Mouse (Mus musculus) kidney, adult 2 months (tissue): ENCODE results near the gene Efcab8. TPM values are rescaled to one million over a fixed set of nuclear protein-coding genes. Genes with fewer than 3 reads are reported as not detected.

Experiments used
- DNase-seq: peaks from one replicate; pipeline ENCODE4 v3.0.0; 2021
- H3K27ac ChIP-seq: fragments of 200-500 bp; 2 replicates; pipeline ENCODE4 v1.5.1; 2012; ENCODE audit warnings: low read depth, low read length, control low read depth, inconsistent platforms; ENCODE audit not compliant: insufficient read depth
- H3K27me3 ChIP-seq: fragments of 200-500 bp; replicated peaks from 2 replicates; pipeline ENCODE4 v1.6.1; 2012; ENCODE audit warnings: mild to moderate bottlenecking, moderate library complexity, low read length, inconsistent platforms; ENCODE audit not compliant: control insufficient read depth, insufficient read depth
- H3K36me3 ChIP-seq: fragments of 200-500 bp; 2 replicates; pipeline ENCODE4 v1.6.1; 2012; ENCODE audit warnings: mild to moderate bottlenecking, moderate library complexity, low read length, inconsistent platforms; ENCODE audit not compliant: control insufficient read depth, insufficient read depth
- H3K4me1 ChIP-seq: fragments of 200-500 bp; 2 replicates; pipeline ENCODE4 v1.6.1; 2011; ENCODE audit warnings: low read length; ENCODE audit not compliant: control insufficient read depth, insufficient read depth
- H3K4me3 ChIP-seq: fragments of 200-500 bp; 2 replicates; pipeline ENCODE4 v1.5.1; 2011; ENCODE audit warnings: mild to moderate bottlenecking, low read depth, low read length, control low read depth; ENCODE audit not compliant: insufficient read depth
- CTCF ChIP-seq: fragments of 200-500 bp; conservative IDR thresholded peaks from 2 replicates; pipeline ENCODE4 v1.5.1; 2011; ENCODE audit warnings: low read depth, mild to moderate bottlenecking, control low read depth, low read length, moderate library complexity, mixed read lengths; ENCODE audit not compliant: insufficient read depth, insufficient read length
- POLR2A ChIP-seq: fragments of 200-500 bp; IDR thresholded peaks from one replicate; pipeline ENCODE4 v1.6.1; 2011; ENCODE audit warnings: low read depth, low read length, control low read depth
- WGBS: fragments of 180-500 bp; shearing (Covaris S2); methylation state at CpG from one replicate; pipeline ENCODE4 v1.1.7; 2018; 5-methylcytosine and 5-hydroxymethylcytosine counted together
- polyA plus RNA-seq: library from polyadenylated mRNA; depleted of rRNA; stranded (reverse); fragments of >200 nt; gene quantifications from 2 replicates; pipeline ENCODE4 v1.2.3, GENCODE M21; 2012; rRNA removed

Efcab8 gene
- polyA plus RNA-seq, 1 experiment, result 0.20 TPM

GRCm38 (mm10) chr2:153853544-153853943 is 73.8 kb downstream of the Efcab8 start:
- WGBS, result 30% methylated on average over 5 of the region's 5 CpGs
- TF ChIP-seq CTCF, result no peak
- TF ChIP-seq POLR2A, result no peak
- DNase-seq, result no peak
- no peaks in the 10 kb centered on the region for H3K4me1 ChIP-seq
- H3K36me3 ChIP-seq, result no peaks in the 10 kb centered on the region
- no peak overlapping the region for H3K27ac ChIP-seq
- H3K4me3 ChIP-seq, result no peak overlapping the region
- no peaks in the 10 kb centered on the region for H3K27me3 ChIP-seq

DNA sequence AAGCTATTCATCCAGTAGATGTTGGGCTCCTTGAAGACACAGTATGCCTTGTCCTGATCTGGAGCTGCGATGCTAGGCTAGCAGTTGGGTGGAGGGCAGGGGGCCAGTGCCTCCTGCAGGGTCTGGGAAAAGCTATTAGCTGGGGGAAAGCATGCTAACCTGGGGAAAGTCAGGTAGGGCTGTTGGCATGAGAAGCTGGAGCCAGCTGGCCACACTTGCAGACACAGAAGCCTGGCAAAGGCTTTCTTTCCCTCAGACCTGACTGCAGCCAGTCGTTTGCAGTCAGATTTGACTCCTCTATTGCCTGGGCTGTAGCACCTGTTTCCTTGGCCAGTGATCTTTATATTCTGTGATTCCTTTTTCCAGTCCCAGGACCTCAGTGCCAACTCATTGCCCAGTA is 79.8 kb downstream of the Efcab8 start:
- no peaks in the 10 kb centered on the region for H3K27me3 ChIP-seq
- DNase-seq, result no peak
- TF ChIP-seq CTCF (no peak), POLR2A (no peak)
- H3K36me3 ChIP-seq, result no peaks in the 10 kb centered on the region
- no peak overlapping the region for H3K4me3 ChIP-seq
- no peaks in the 10 kb centered on the region for H3K4me1 ChIP-seq
- 92% methylated on average over 2 of the region's 2 CpGs for WGBS
- H3K27ac ChIP-seq, result no peak overlapping the region

- H3K4me1 ChIP-seq, result no peaks in the 10 kb centered on the region
- 58% methylated on average over 11 of the region's 11 CpGs for WGBS
- no peaks in the 10 kb centered on the region for H3K27me3 ChIP-seq
- no peak overlapping the region for H3K27ac ChIP-seq
- H3K4me3 ChIP-seq, result no peak overlapping the region
- TF ChIP-seq POLR2A, result no peak
- TF ChIP-seq CTCF, result no peak
- no peaks in the 10 kb centered on the region for H3K36me3 ChIP-seq
- DNase-seq, result no peak
These were observed 80.6 kb downstream of the Efcab8 start for GRCm38 (mm10) chr2:153860315-153860714.

- no peak overlapping the region for H3K27ac ChIP-seq
- no peaks in the 10 kb centered on the region for H3K27me3 ChIP-seq
- no peak overlapping the region for H3K4me3 ChIP-seq
- DNase-seq, result no peak
- H3K4me1 ChIP-seq, result no peaks in the 10 kb centered on the region
- TF ChIP-seq CTCF (no peak), POLR2A (no peak)
- no peaks in the 10 kb centered on the region for H3K36me3 ChIP-seq
- 57% methylated on average over 3 of the region's 3 CpGs for WGBS
These were observed 81.0 kb downstream of the Efcab8 start for GRCm38 (mm10) chr2:153860715-153861114.

DNA sequence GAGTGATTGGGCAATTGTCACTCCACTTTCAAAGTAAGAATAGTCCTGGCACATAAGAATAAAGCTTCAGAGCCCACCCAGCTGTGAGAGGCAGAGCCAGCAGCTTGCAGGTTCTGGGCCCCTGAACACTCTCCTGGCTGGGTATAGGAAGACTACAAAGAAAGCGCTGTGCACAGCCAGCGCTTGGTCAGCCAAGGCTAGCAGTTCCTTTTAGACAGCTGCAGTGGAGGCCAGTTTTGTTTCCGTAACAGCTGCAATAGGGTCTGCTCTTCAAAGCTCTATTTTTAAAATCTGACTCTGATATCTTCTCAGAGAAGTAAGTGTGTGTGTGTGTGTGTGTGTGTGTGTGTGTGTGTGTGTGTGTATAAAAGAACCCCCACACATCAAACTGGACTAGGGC is 82.2 kb downstream of the Efcab8 start:
- 69% methylated on average over 3 of the region's 3 CpGs for WGBS

DNA sequence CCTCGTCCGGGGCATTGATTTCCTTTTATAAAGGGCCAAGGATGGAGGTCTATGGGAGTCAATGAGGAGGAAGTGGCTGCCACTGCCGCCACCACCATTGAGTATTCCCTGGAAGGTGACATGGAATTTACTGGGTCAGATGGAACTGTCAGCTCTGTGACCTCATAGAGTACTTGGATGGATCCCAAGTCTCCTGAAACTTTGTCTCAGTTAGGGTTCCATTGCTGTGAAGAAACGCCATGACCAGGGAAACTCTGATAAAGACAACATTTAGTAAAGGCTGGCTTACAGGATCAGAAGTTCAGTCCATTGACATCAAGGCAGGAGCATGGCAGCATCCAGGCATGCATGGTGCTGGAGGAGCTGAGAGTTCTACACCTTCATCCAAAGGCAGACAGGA is 91.3 kb downstream of the Efcab8 start, which contains the start of gene Sun5:
Gene Sun5 (minus strand): TSS at position 101 of the 400 bp plus-strand sequence.
- Histone ChIP-seq H3K27ac (no peak within 1 kb of the TSS), H3K4me3 (no peak within 1 kb of the TSS), H3K27me3 (no peaks in the 10 kb centered on the region), H3K36me3 (no peaks in the 10 kb centered on the region), H3K4me1 (no peaks in the 10 kb centered on the region)
- no peak for DNase-seq
- WGBS, result 89% methylated on average over 4 of the region's 4 CpGs
- TF ChIP-seq POLR2A (no peak), CTCF (no peak)

More for the DNA sequence above, 82.2 kb downstream of the Efcab8 start:
- no peak overlapping the region for H3K4me3 ChIP-seq
- DNase-seq, result no peak
- H3K27me3 ChIP-seq, result no peaks in the 10 kb centered on the region
- H3K27ac ChIP-seq, result no peak overlapping the region
- H3K4me1 ChIP-seq, result no peaks in the 10 kb centered on the region
- TF ChIP-seq CTCF (no peak), POLR2A (no peak)
- no peaks in the 10 kb centered on the region for H3K36me3 ChIP-seq

DNA sequence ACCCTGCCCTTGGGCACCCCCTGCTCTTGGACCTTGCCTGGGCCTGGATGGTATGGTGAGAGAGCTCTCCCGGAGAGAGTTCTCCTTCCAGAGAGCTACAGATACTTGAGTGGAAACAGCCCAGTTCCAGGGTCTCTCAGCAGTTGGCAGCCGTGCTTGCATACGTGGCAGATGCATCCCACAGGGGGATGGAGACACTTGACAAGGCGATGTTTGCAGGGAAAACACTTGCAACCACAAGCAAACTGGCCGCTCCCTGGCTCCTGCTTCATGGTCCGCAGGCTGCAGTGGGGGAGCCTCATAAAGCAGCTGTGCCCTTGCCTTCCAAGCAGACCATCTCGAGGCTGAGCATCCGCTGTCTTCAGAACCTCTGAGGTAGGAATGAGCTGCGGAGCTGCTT is 95.0 kb downstream of the Efcab8 start, which contains the start of gene Bpifb2:
Gene Bpifb2 (plus strand): TSS at position 301 of the 400 bp plus-strand sequence.
- Histone ChIP-seq H3K4me1 (no peaks in the 10 kb centered on the region), H3K36me3 (no peaks in the 10 kb centered on the region), H3K27me3 (no peaks in the 10 kb centered on the region), H3K27ac (no peak within 1 kb of the TSS), H3K4me3 (no peak within 1 kb of the TSS)
- TF ChIP-seq POLR2A (no peak), CTCF (no peak)
- no peak for DNase-seq
- WGBS, result 61% methylated on average over 9 of the region's 9 CpGs

Other genes starting within 250 kb of the Efcab8 start
- gene Nol4l, start 250.0 kb upstream of the Efcab8 start, polyA plus RNA-seq, result 11.9 and 14.5 TPM in 2 replicates
- gene Commd7, start 147.2 kb upstream of the Efcab8 start, polyA plus RNA-seq, result 14.5 and 22.3 TPM in 2 replicates
- 1.3 and 1.7 TPM in 2 replicates for gene Dnmt3b, start 130.5 kb upstream of the Efcab8 start, polyA plus RNA-seq
- 0.07 TPM in 1 of 2 replicates, not detected in the other for gene Dnmt3c, start 83.3 kb upstream of the Efcab8 start, polyA plus RNA-seq
- gene Mapre1, start 38.7 kb upstream of the Efcab8 start, polyA plus RNA-seq, result 8.2 and 11.2 TPM in 2 replicates
- gene Sun5, start 91.2 kb downstream of the Efcab8 start, polyA plus RNA-seq, result not detected in 2 replicates
- not detected in 2 replicates for gene Bpifb2, start 95.1 kb downstream of the Efcab8 start, polyA plus RNA-seq
- gene Bpifb6, start 120.5 kb downstream of the Efcab8 start, polyA plus RNA-seq, result 0.06 TPM in 1 of 2 replicates, not detected in the other
- gene Bpifb3, start 138.3 kb downstream of the Efcab8 start, polyA plus RNA-seq, result not detected in 2 replicates
- not detected in 2 replicates for gene Bpifb4, start 158.3 kb downstream of the Efcab8 start, polyA plus RNA-seq
- not detected in 2 replicates for gene Bpifa6, start 195.0 kb downstream of the Efcab8 start, polyA plus RNA-seq
- gene Bpifa2, start 228.3 kb downstream of the Efcab8 start, polyA plus RNA-seq, result not detected in 2 replicates